In the genomic region with DNA sequence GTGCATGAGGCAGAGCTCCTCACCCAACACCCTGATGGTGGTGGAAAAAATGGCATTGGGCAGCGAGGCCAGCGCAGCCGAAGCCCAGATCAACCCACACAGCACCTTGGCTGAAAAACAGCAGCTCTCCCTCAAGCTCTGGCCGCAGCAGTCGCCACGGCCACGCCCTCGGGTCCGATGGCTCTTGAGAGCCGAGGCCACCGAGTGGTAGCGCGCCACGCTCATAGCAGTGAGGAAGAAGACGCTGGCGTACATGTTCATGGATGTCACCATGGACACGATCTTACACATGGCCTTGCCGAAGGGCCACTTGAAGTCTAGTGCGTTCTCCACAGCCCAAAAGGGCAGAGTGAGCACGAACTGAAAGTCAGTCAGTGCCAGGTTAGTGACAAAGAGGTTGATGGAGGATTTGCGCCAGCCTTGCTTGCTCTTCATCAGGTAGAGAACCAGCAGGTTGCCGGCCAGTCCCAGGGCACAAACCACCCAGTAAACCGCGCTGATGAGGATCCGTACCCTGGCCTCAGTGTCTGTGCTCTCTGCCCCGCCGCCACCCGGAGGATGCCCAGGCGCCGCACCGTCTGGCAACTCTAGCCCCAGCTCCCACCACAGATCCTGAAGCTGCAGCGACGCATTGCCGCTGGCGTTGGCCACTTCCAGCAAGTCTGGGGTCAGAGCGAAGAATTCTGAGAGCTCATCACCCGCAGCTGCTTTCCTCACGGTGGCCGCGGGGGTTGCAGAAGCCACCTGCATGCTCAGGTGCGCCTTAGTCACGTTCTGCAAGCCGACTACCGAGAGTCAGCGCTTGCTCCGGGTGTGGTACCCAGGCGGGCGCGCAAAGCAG, we compare ENCODE assay signal across 9 mouse cellular contexts. TPM values are rescaled to one million over a fixed set of nuclear protein-coding genes. Genes with fewer than 3 reads are reported as not detected.
DNase-seq lines count a peak whose midpoint lies in the region; ATAC-seq and TF ChIP-seq lines count a peak whose summit lies in the region.
"Had no signal": no experiment of that assay in that cellular context is flagged by ENCODE, and none has a peak within 500 bp of the region (broad histone marks: within the 10 kb centered on the region; RNA-seq: fewer than 3 reads in every experiment).

No protein-coding gene starts in this region.

- H3K27ac ChIP-seq in embryonic facial prominence, embryonic 14.5 days (replicated peaks; ENCODE audit: low read depth, low read length) = no peak overlapping the region
- H3K27ac ChIP-seq in intestine, embryonic 16.5 days (ENCODE audit: low read length) = no peak overlapping the region
- no peak overlapping the region for H3K27ac ChIP-seq in midbrain, embryonic 16.5 days (ENCODE audit: low read length)

- no peaks in the 10 kb centered on the region for H3K9me3 ChIP-seq in embryonic facial prominence, embryonic 14.5 days (ENCODE audit: control insufficient read depth, low read length)
- no peaks in the 10 kb centered on the region for H3K9me3 ChIP-seq in intestine, embryonic 16.5 days (ENCODE audit: control insufficient read depth, low read length)
- no peaks in the 10 kb centered on the region for H3K9me3 ChIP-seq in midbrain, embryonic 16.5 days (replicated peaks; ENCODE audit: control insufficient read depth, low read length, poor library complexity, severe bottlenecking)
- H3K9me3 ChIP-seq: G1E had no signal

- no peaks in the 10 kb centered on the region for H3K79me2 ChIP-seq in C2C12 (ENCODE audit: control insufficient read depth, insufficient read depth)

- 2% methylated on average over 44 of the region's 49 CpGs for WGBS in embryonic facial prominence, embryonic 14.5 days
- WGBS in intestine, embryonic 16.5 days = 2% methylated on average over 49 of the region's 49 CpGs
- 1% methylated on average over 49 of the region's 49 CpGs for WGBS in midbrain, embryonic 16.5 days

- no peaks in the 10 kb centered on the region for H3K36me3 ChIP-seq in C2C12 (ENCODE audit: control insufficient read depth, insufficient read depth)
- no peaks in the 10 kb centered on the region for H3K36me3 ChIP-seq in embryonic facial prominence, embryonic 14.5 days (ENCODE audit: control insufficient read depth, insufficient read depth, low read length)
- no peaks in the 10 kb centered on the region for H3K36me3 ChIP-seq in intestine, embryonic 16.5 days (ENCODE audit: control insufficient read depth, insufficient read depth, low read length)
- no peaks in the 10 kb centered on the region for H3K36me3 ChIP-seq in midbrain, embryonic 16.5 days (ENCODE audit: control insufficient read depth, insufficient read depth, low read length)
- H3K36me3 ChIP-seq: G1E had no signal

- peak overlapping the region; percentile 58 for H3K4me2 ChIP-seq in embryonic facial prominence, embryonic 14.5 days (ENCODE audit: low read depth, low read length)
- peak overlapping the region; percentile 78 for H3K4me2 ChIP-seq in intestine, embryonic 16.5 days (ENCODE audit: low read depth, low read length)
- peak overlapping the region; percentile 81 for H3K4me2 ChIP-seq in midbrain, embryonic 16.5 days (ENCODE audit: low read length)

- ATAC-seq in frontal cortex, adult (ENCODE audit: low TSS enrichment) = 0 out of 2 replicates have a peak, but pooled peaks have one; percentile 15
- ATAC-seq in embryonic facial prominence, embryonic 14.5 days (ENCODE audit: low read depth) = no peak; the same call in 1 of the 2 replicates
- 0 out of 2 replicates have a peak, but pooled peaks have one; percentile 18 for ATAC-seq in intestine, embryonic 16.5 days
- peak; percentile 58 for ATAC-seq in midbrain, embryonic 16.5 days

- peaks cover 15% of the 10 kb centered on the region; the same call in 1 of the 2 replicates for H3K4me1 ChIP-seq in embryonic facial prominence, embryonic 14.5 days (ENCODE audit: control insufficient read depth, insufficient read depth, low read length)
- peaks cover 20% of the 10 kb centered on the region for H3K4me1 ChIP-seq in intestine, embryonic 16.5 days (ENCODE audit: control insufficient read depth, insufficient read depth, low read length)
- H3K4me1 ChIP-seq in midbrain, embryonic 16.5 days (ENCODE audit: control insufficient read depth, insufficient read depth, low read length) = peaks cover 19% of the 10 kb centered on the region; the same call in 1 of the 2 replicates

- no peak for TF ChIP-seq CTCF in C2C12 (IDR thresholded peaks at IDR 0.05; ENCODE audit: control insufficient read depth, insufficient read depth, insufficient read length)

- H3K9ac ChIP-seq in embryonic facial prominence, embryonic 14.5 days (ENCODE audit: low read depth, low read length) = 0 out of 2 replicates have a peak overlapping the region, but pooled peaks have one; percentile 44
- H3K9ac ChIP-seq in intestine, embryonic 16.5 days (ENCODE audit: low read depth, low read length) = no peak overlapping the region
- peak overlapping the region; percentile 59 for H3K9ac ChIP-seq in midbrain, embryonic 16.5 days (ENCODE audit: low read depth, low read length)

- H3K27me3 ChIP-seq in C2C12 (ENCODE audit: control insufficient read depth, insufficient read depth, insufficient read length) = peaks cover 31% of the 10 kb centered on the region
- peaks cover 48% of the 10 kb centered on the region for H3K27me3 ChIP-seq in embryonic facial prominence, embryonic 14.5 days (replicated peaks; ENCODE audit: control insufficient read depth, insufficient read depth, low read length)
- peaks cover 40% of the 10 kb centered on the region for H3K27me3 ChIP-seq in intestine, embryonic 16.5 days (replicated peaks; ENCODE audit: control insufficient read depth, insufficient read depth, low read length)
- H3K27me3 ChIP-seq in midbrain, embryonic 16.5 days (ENCODE audit: control insufficient read depth, insufficient read depth, low read depth, low read length) = peaks cover 39% of the 10 kb centered on the region

- H3ac ChIP-seq in C2C12 (ENCODE audit: control insufficient read depth, insufficient read length, low read depth) = no peak overlapping the region

- peak overlapping the region; percentile 7 for H3K4me3 ChIP-seq in C2C12 (ENCODE audit: insufficient read depth, poor library complexity, severe bottlenecking)
- peak overlapping the region; percentile 34 for H3K4me3 ChIP-seq in embryonic facial prominence, embryonic 14.5 days (ENCODE audit: low read depth, low read length)
- H3K4me3 ChIP-seq in intestine, embryonic 16.5 days (ENCODE audit: low read length) = peak overlapping the region; percentile 47
- peak overlapping the region; percentile 44 for H3K4me3 ChIP-seq in midbrain, embryonic 16.5 days (ENCODE audit: low read depth, low read length)

- H3K79me3 ChIP-seq in C2C12 (ENCODE audit: low read depth) = no peaks in the 10 kb centered on the region

- DNase-seq in frontal cortex, adult 2 months (ENCODE audit: extremely low spot score in 1 of 2, low spot score in 1 of 2) = no peak
- DNase-seq in embryonic facial prominence, embryonic 14.5 days (ENCODE audit: low spot score) = peak; percentile 17
- no peak for DNase-seq in thymus, postnatal 25 days
- no peak for DNase-seq in natural killer cell, adult 2 months (ENCODE audit: low spot score in 2 of 2)

TF ChIP-seq in C2C12, 6 proteins besides CTCF, POLR2A, EP300 and RAD21:
- TF ChIP-seq CEBPB (IDR thresholded peaks at IDR 0.05; ENCODE audit: low read depth) = no peak
- no peak for TF ChIP-seq MYOD1 (IDR thresholded peaks at IDR 0.05; ENCODE audit: control insufficient read depth, insufficient read length, low read depth)

RNA-seq across cellular contexts. Expression of a gene that starts 1.0 kb away (rescaled TPM):
- polyA plus RNA-seq in frontal cortex, adult 2 months (2012; rRNA removed) = 1.3 and 1.4 TPM in 2 replicates
- 0.02 TPM for polyA plus RNA-seq in C2C12 (2012; fragmentation: generic; extraction: Trizol)
- 1.2 and 1.6 TPM in 2 replicates for polyA plus RNA-seq in embryonic facial prominence, embryonic 14.5 days (2014; fragmentation: Nextera tagmentation; extraction: Ambion mirVana)
- not detected in 2 replicates for polyA plus RNA-seq in intestine, embryonic 16.5 days (2015; fragmentation: Nextera tagmentation; extraction: Ambion mirVana)
- polyA plus RNA-seq in midbrain, embryonic 16.5 days (2015; fragmentation: Nextera tagmentation; extraction: Ambion mirVana) = 2.6 and 3.5 TPM in 2 replicates
- polyA plus RNA-seq: G1E had no signal

RNA-seq across cellular contexts. Expression of a gene that starts 27.8 kb away (rescaled TPM):
- 0.36 and 0.42 TPM in 2 replicates for polyA plus RNA-seq in frontal cortex, adult 2 months (2012; rRNA removed)
- polyA plus RNA-seq in C2C12 (2012; fragmentation: generic; extraction: Trizol) = 0.14 TPM
- polyA plus RNA-seq in embryonic facial prominence, embryonic 14.5 days (2014; fragmentation: Nextera tagmentation; extraction: Ambion mirVana) = 12.8 and 13.6 TPM in 2 replicates
- 1.4 and 1.7 TPM in 2 replicates for polyA plus RNA-seq in intestine, embryonic 16.5 days (2015; fragmentation: Nextera tagmentation; extraction: Ambion mirVana)
- 1.1 and 1.5 TPM in 2 replicates for polyA plus RNA-seq in midbrain, embryonic 16.5 days (2015; fragmentation: Nextera tagmentation; extraction: Ambion mirVana)
- polyA plus RNA-seq: G1E had no signal

RNA-seq across cellular contexts. Expression of a gene that starts 36.2 kb away (rescaled TPM):
- polyA plus RNA-seq in frontal cortex, adult 2 months (2012; rRNA removed) = 0.04 and 0.06 TPM in 2 replicates
- polyA plus RNA-seq in C2C12 (2012; fragmentation: generic; extraction: Trizol) = not detected
- 0.86 and 1.1 TPM in 2 replicates for polyA plus RNA-seq in embryonic facial prominence, embryonic 14.5 days (2014; fragmentation: Nextera tagmentation; extraction: Ambion mirVana)
- polyA plus RNA-seq in intestine, embryonic 16.5 days (2015; fragmentation: Nextera tagmentation; extraction: Ambion mirVana) = not detected in 2 replicates
- 0.06 TPM in 1 of 2 replicates, not detected in the other for polyA plus RNA-seq in midbrain, embryonic 16.5 days (2015; fragmentation: Nextera tagmentation; extraction: Ambion mirVana)
- polyA plus RNA-seq: G1E had no signal

RNA-seq across cellular contexts. Expression of a gene that starts 55.2 kb away (rescaled TPM):
- polyA plus RNA-seq in frontal cortex, adult 2 months (2012; rRNA removed) = 12.1 and 14.5 TPM in 2 replicates
- 19.7 TPM for polyA plus RNA-seq in C2C12 (2012; fragmentation: generic; extraction: Trizol)
- 27.9 and 28.6 TPM in 2 replicates for polyA plus RNA-seq in embryonic facial prominence, embryonic 14.5 days (2014; fragmentation: Nextera tagmentation; extraction: Ambion mirVana)
- 27.1 and 29.4 TPM in 2 replicates for polyA plus RNA-seq in intestine, embryonic 16.5 days (2015; fragmentation: Nextera tagmentation; extraction: Ambion mirVana)
- 9.8 and 10.8 TPM in 2 replicates for polyA plus RNA-seq in midbrain, embryonic 16.5 days (2015; fragmentation: Nextera tagmentation; extraction: Ambion mirVana)
